Comparison of ENCODE assay signal across 19 mouse cellular contexts in genomic region chr6:50726166-50726591, GRCm38 (mm10).
DNase-seq lines count a peak whose midpoint lies in the region; ATAC-seq lines count a peak whose summit lies in the region.
"Had no signal": no experiment of that assay in that cellular context is flagged by ENCODE, and none has a peak within 500 bp of the region (broad histone marks: within the 10 kb centered on the region; RNA-seq: fewer than 3 reads in every experiment).

No protein-coding gene starts in this region.

- H3K27me3 ChIP-seq in hindbrain, embryonic 16.5 days (replicated peaks; ENCODE audit: control insufficient read depth, insufficient read depth, low read length): no peaks in the 10 kb centered on the region
- no peaks in the 10 kb centered on the region for H3K27me3 ChIP-seq in hindbrain, embryonic 11.5 days (ENCODE audit: control insufficient read depth, insufficient read depth, low read length)
- no peaks in the 10 kb centered on the region for H3K27me3 ChIP-seq in limb, embryonic 11.5 days (ENCODE audit: control insufficient read depth, insufficient read depth, low read length)
- H3K27me3 ChIP-seq in limb, embryonic 10.5 days (ENCODE audit: low read depth, poor library complexity, severe bottlenecking): no peaks in the 10 kb centered on the region
- no peaks in the 10 kb centered on the region for H3K27me3 ChIP-seq in embryonic facial prominence, embryonic 14.5 days (replicated peaks; ENCODE audit: control insufficient read depth, insufficient read depth, low read length)
- H3K27me3 ChIP-seq in limb, embryonic 15.5 days: peaks cover 18% of the 10 kb centered on the region
- H3K27me3 ChIP-seq: forebrain, embryonic 15.5 days; heart, embryonic 15.5 days; intestine, embryonic 15.5 days; midbrain, embryonic 12.5 days had no signal

- no peak overlapping the region for H3K4me2 ChIP-seq in hindbrain, embryonic 16.5 days (ENCODE audit: low read length)
- no peak overlapping the region for H3K4me2 ChIP-seq in hindbrain, embryonic 11.5 days (replicated peaks; ENCODE audit: low read depth, low read length)
- H3K4me2 ChIP-seq in limb, embryonic 11.5 days (ENCODE audit: low read depth, severe bottlenecking): no peak overlapping the region
- no peak overlapping the region for H3K4me2 ChIP-seq in embryonic facial prominence, embryonic 14.5 days (ENCODE audit: low read depth, low read length)
- H3K4me2 ChIP-seq in limb, embryonic 15.5 days: no peak overlapping the region
- H3K4me2 ChIP-seq: forebrain, embryonic 15.5 days; heart, embryonic 15.5 days; intestine, embryonic 15.5 days; midbrain, embryonic 12.5 days had no signal

- no peak for DNase-seq in hindbrain, embryonic 11.5 days (ENCODE audit: low spot score)
- peak; percentile 42 for DNase-seq in limb, embryonic 11.5 days (ENCODE audit: low spot score)
- DNase-seq in limb, embryonic 10.5 days (ENCODE audit: low spot score): no peak
- peak; percentile 74 for DNase-seq in embryonic facial prominence, embryonic 14.5 days (ENCODE audit: low spot score)
- no peak for DNase-seq in thymus, postnatal 36 days
- DNase-seq: adrenal gland, postnatal 36 days; cerebellum, adult 9-11 months; heart, adult 18-20 months; left cerebral cortex, postnatal 4 days had no signal

- H3K9me3 ChIP-seq in hindbrain, embryonic 16.5 days (ENCODE audit: control insufficient read depth, low read length): no peaks in the 10 kb centered on the region
- no peaks in the 10 kb centered on the region for H3K9me3 ChIP-seq in hindbrain, embryonic 11.5 days (ENCODE audit: control insufficient read depth, low read length)
- no peaks in the 10 kb centered on the region for H3K9me3 ChIP-seq in limb, embryonic 11.5 days (ENCODE audit: control insufficient read depth, low read length)
- no peaks in the 10 kb centered on the region for H3K9me3 ChIP-seq in limb, embryonic 10.5 days (replicated peaks)
- no peaks in the 10 kb centered on the region for H3K9me3 ChIP-seq in embryonic facial prominence, embryonic 14.5 days (ENCODE audit: control insufficient read depth, low read length)
- no peaks in the 10 kb centered on the region for H3K9me3 ChIP-seq in limb, embryonic 15.5 days
- H3K9me3 ChIP-seq: forebrain, embryonic 15.5 days; heart, embryonic 15.5 days; hindbrain, embryonic 10.5 days; intestine, embryonic 15.5 days; midbrain, embryonic 12.5 days had no signal

- H3K27ac ChIP-seq in hindbrain, embryonic 16.5 days (ENCODE audit: low read depth, low read length): no peak overlapping the region
- no peak overlapping the region for H3K27ac ChIP-seq in hindbrain, embryonic 11.5 days (ENCODE audit: low read depth, low read length)
- H3K27ac ChIP-seq in limb, embryonic 11.5 days (replicated peaks; ENCODE audit: low read depth, low read length): no peak overlapping the region
- H3K27ac ChIP-seq in limb, embryonic 10.5 days: no peak overlapping the region
- no peak overlapping the region for H3K27ac ChIP-seq in embryonic facial prominence, embryonic 14.5 days (replicated peaks; ENCODE audit: low read depth, low read length)
- H3K27ac ChIP-seq in limb, embryonic 15.5 days: 0 out of 2 replicates have a peak overlapping the region, but pooled peaks have one; percentile 38
- H3K27ac ChIP-seq: forebrain, embryonic 15.5 days; heart, embryonic 15.5 days; hindbrain, embryonic 10.5 days; intestine, embryonic 15.5 days; macrophage; midbrain, embryonic 12.5 days had no signal

- 62% methylated on average over 9 of the region's 9 CpGs for WGBS in hindbrain, embryonic 16.5 days
- 92% methylated on average over 9 of the region's 9 CpGs for WGBS in hindbrain, embryonic 11.5 days
- WGBS in limb, embryonic 11.5 days: 19% methylated on average over 9 of the region's 9 CpGs
- WGBS in limb, embryonic 10.5 days: 58% methylated on average over 9 of the region's 9 CpGs
- 40% methylated on average over 9 of the region's 9 CpGs for WGBS in embryonic facial prominence, embryonic 14.5 days
- WGBS in limb, embryonic 15.5 days: 9% methylated on average over 9 of the region's 9 CpGs

- H3K4me3 ChIP-seq in hindbrain, embryonic 16.5 days (ENCODE audit: low read length): no peak overlapping the region
- no peak overlapping the region for H3K4me3 ChIP-seq in hindbrain, embryonic 11.5 days (ENCODE audit: low read depth, low read length)
- H3K4me3 ChIP-seq in limb, embryonic 11.5 days (ENCODE audit: low read depth, low read length): no peak overlapping the region
- no peak overlapping the region for H3K4me3 ChIP-seq in limb, embryonic 10.5 days
- H3K4me3 ChIP-seq in embryonic facial prominence, embryonic 14.5 days (ENCODE audit: low read depth, low read length): no peak overlapping the region
- H3K4me3 ChIP-seq in limb, embryonic 15.5 days: no peak overlapping the region
- H3K4me3 ChIP-seq: forebrain, embryonic 15.5 days; heart, embryonic 15.5 days; hindbrain, embryonic 10.5 days; intestine, embryonic 15.5 days; midbrain, embryonic 12.5 days; myocyte had no signal

- H3K9ac ChIP-seq in hindbrain, embryonic 16.5 days (ENCODE audit: low read depth, low read length): no peak overlapping the region
- H3K9ac ChIP-seq in hindbrain, embryonic 11.5 days (ENCODE audit: low read depth, low read length): no peak overlapping the region
- no peak overlapping the region for H3K9ac ChIP-seq in limb, embryonic 11.5 days (ENCODE audit: low read length)
- no peak overlapping the region for H3K9ac ChIP-seq in embryonic facial prominence, embryonic 14.5 days (ENCODE audit: low read depth, low read length)
- no peak overlapping the region for H3K9ac ChIP-seq in limb, embryonic 15.5 days
- H3K9ac ChIP-seq: forebrain, embryonic 15.5 days; heart, embryonic 15.5 days; intestine, embryonic 15.5 days; midbrain, embryonic 12.5 days had no signal

- peak; percentile 27; the same call in 1 of the 2 replicates for ATAC-seq in hindbrain, embryonic 16.5 days
- ATAC-seq in hindbrain, embryonic 11.5 days (ENCODE audit: low FRiP score): no peak
- ATAC-seq in limb, embryonic 11.5 days (ENCODE audit: insufficient number of reproducible peaks, low FRiP score, low TSS enrichment, low read depth): no peak
- ATAC-seq in embryonic facial prominence, embryonic 14.5 days (ENCODE audit: low read depth): no peak
- ATAC-seq in limb, embryonic 15.5 days (ENCODE audit: insufficient number of reproducible peaks, low FRiP score, low TSS enrichment, low read depth): peak; percentile 67
- ATAC-seq: forebrain, embryonic 15.5 days; intestine, embryonic 15.5 days; Patski had no signal

- H3K36me3 ChIP-seq in hindbrain, embryonic 16.5 days (ENCODE audit: control insufficient read depth, insufficient read depth, low read length): no peaks in the 10 kb centered on the region
- no peaks in the 10 kb centered on the region for H3K36me3 ChIP-seq in hindbrain, embryonic 11.5 days (ENCODE audit: control insufficient read depth, insufficient read depth, low read length)
- no peaks in the 10 kb centered on the region for H3K36me3 ChIP-seq in limb, embryonic 11.5 days (ENCODE audit: control insufficient read depth, insufficient read depth, low read length)
- no peaks in the 10 kb centered on the region for H3K36me3 ChIP-seq in limb, embryonic 10.5 days
- no peaks in the 10 kb centered on the region for H3K36me3 ChIP-seq in embryonic facial prominence, embryonic 14.5 days (ENCODE audit: control insufficient read depth, insufficient read depth, low read length)
- H3K36me3 ChIP-seq in limb, embryonic 15.5 days: no peaks in the 10 kb centered on the region
- H3K36me3 ChIP-seq: forebrain, embryonic 15.5 days; heart, embryonic 15.5 days; hindbrain, embryonic 10.5 days; intestine, embryonic 15.5 days; midbrain, embryonic 12.5 days had no signal

- peaks cover 3% of the 10 kb centered on the region; the same call in 1 of the 2 replicates for H3K4me1 ChIP-seq in hindbrain, embryonic 16.5 days (ENCODE audit: control insufficient read depth, insufficient read depth, low read depth, low read length)
- no peaks in the 10 kb centered on the region for H3K4me1 ChIP-seq in hindbrain, embryonic 11.5 days (replicated peaks; ENCODE audit: control insufficient read depth, insufficient read depth, low read length)
- H3K4me1 ChIP-seq in limb, embryonic 11.5 days (ENCODE audit: control insufficient read depth, insufficient read depth, low read length): peaks cover 9% of the 10 kb centered on the region; the same call in 1 of the 2 replicates
- peaks cover 43% of the 10 kb centered on the region for H3K4me1 ChIP-seq in limb, embryonic 10.5 days
- H3K4me1 ChIP-seq in embryonic facial prominence, embryonic 14.5 days (ENCODE audit: control insufficient read depth, insufficient read depth, low read length): 0 out of 2 replicates have a peak, but pooled peaks cover 10% of the 10 kb centered on the region
- peaks cover 24% of the 10 kb centered on the region for H3K4me1 ChIP-seq in limb, embryonic 15.5 days
- H3K4me1 ChIP-seq: heart, embryonic 15.5 days; hindbrain, embryonic 10.5 days; midbrain, embryonic 12.5 days had no signal

Comparison
In these comparisons a context has a peak if more than half of its experiments do, and no peak if none do; other contexts are left out.
1. ATAC-seq: peak in hindbrain, embryonic 16.5 days (single experiment) and limb, embryonic 15.5 days (single experiment); none in hindbrain, embryonic 11.5 days (single experiment), limb, embryonic 11.5 days (single experiment) and embryonic facial prominence, embryonic 14.5 days (single experiment).
2. DNase-seq: peak in limb, embryonic 11.5 days (single experiment) and embryonic facial prominence, embryonic 14.5 days (single experiment); none in hindbrain, embryonic 11.5 days (single experiment), limb, embryonic 10.5 days (single experiment) and thymus, postnatal 36 days (0 of 2).